Mouse (Mus musculus) megakaryocyte, embryonic 14.5 days (primary cell): ENCODE measurements around the gene Nubpl.

Source experiments
- FLI1 ChIP-seq: IDR thresholded peaks from 2 replicates; pipeline ENCODE4 v1.6.1; 2012; ENCODE audit warnings: low read length, inconsistent platforms, mixed read lengths
- GATA1 ChIP-seq: IDR thresholded peaks from 3 replicates; pipeline ENCODE4 v1.6.1; 2012; ENCODE audit warnings: mixed read lengths, low read length, inconsistent platforms, borderline replicate concordance

DNA sequence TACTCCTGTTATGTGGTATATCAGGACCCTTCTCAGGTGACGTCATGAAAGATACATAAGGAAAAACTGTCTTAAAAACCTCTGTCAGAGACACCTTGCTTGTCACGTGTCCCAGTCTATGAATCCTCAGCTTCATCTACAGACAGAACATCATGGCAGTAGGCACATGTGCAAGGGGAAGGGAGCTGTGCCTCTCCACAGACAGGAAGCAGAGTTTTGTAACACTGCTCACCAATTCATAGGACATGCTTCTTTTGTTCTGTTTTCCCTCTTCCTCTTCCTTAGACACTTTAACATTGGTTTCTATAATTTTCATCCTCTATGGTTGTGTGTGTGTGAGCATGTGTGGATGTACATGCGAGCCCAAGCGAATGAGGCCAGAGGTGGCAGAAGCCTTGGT lies 100.9 kb downstream of the Nubpl start:
- TF ChIP-seq GATA1 (no peak), FLI1 (no peak)
